Comparison of ENCODE assay signal across 18 mouse cellular contexts in the genomic region with DNA sequence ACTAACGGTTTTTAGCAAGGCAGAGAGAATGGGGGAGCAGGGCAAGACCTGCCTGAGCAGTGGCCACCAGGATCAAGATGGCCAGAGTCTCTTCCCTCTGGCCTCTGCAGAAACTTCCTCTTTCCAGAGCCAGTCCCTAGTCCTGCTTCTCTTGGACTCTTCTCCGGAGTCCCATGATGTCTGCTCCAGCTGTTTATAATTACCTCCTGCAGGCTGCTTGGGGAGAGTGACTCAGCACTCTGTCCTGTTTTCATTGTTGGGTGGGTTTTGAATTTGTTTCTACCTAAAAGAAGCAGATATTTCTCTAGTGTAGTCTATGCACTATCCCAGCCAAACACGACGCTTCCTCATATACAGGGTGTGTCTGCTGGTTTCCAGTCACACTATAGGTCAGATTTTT.
DNase-seq lines count a peak whose midpoint lies in the region; ATAC-seq lines count a peak whose summit lies in the region.
"Had no signal": no experiment of that assay in that cellular context is flagged by ENCODE, and none has a peak within 500 bp of the region (broad histone marks: within the 10 kb centered on the region; RNA-seq: fewer than 3 reads in every experiment).

No protein-coding gene starts in this region.

- no peaks in the 10 kb centered on the region for H3K27me3 ChIP-seq in embryonic facial prominence, embryonic 11.5 days (ENCODE audit: control insufficient read depth, insufficient read depth, low read length)
- H3K27me3 ChIP-seq: embryonic facial prominence, embryonic 12.5 days; heart, embryonic 13.5 days; hindbrain, embryonic 12.5 days; liver, embryonic 13.5 days; midbrain, embryonic 15.5 days had no signal

- ATAC-seq in embryonic facial prominence, embryonic 11.5 days (replicated peaks; ENCODE audit: insufficient number of reproducible peaks, low FRiP score, low TSS enrichment, low read depth) = no peak
- ATAC-seq: midbrain, embryonic 15.5 days had no signal

- intact Hi-C loops in gastrocnemius, postnatal 14 days (cut with DNase I; ENCODE audit: low total_unique reads) = no loop called here
- intact Hi-C loops in heart, postnatal 10 days (cut with DNase I) = no loop called here

- no peaks in the 10 kb centered on the region for H3K36me3 ChIP-seq in embryonic facial prominence, embryonic 11.5 days (replicated peaks; ENCODE audit: control insufficient read depth, insufficient read depth, low read depth, low read length)
- H3K36me3 ChIP-seq: embryonic facial prominence, embryonic 12.5 days; forebrain, embryonic 10.5 days; heart, embryonic 13.5 days; hindbrain, embryonic 12.5 days; liver, embryonic 13.5 days; midbrain, embryonic 15.5 days had no signal

- WGBS in embryonic facial prominence, embryonic 11.5 days = 51% methylated on average over 4 of the region's 4 CpGs

- no peak overlapping the region for H3K4me2 ChIP-seq in embryonic facial prominence, embryonic 11.5 days (ENCODE audit: low read depth, low read length)
- H3K4me2 ChIP-seq: embryonic facial prominence, embryonic 12.5 days; heart, embryonic 13.5 days; hindbrain, embryonic 12.5 days; liver, embryonic 13.5 days; midbrain, embryonic 15.5 days had no signal

- no peak overlapping the region for H3K9ac ChIP-seq in embryonic facial prominence, embryonic 11.5 days (replicated peaks; ENCODE audit: low read length)
- H3K9ac ChIP-seq: embryonic facial prominence, embryonic 12.5 days; heart, embryonic 13.5 days; hindbrain, embryonic 12.5 days; liver, embryonic 13.5 days; midbrain, embryonic 15.5 days had no signal

- H3K9me3 ChIP-seq in embryonic facial prominence, embryonic 11.5 days (replicated peaks; ENCODE audit: control insufficient read depth, low read length) = no peaks in the 10 kb centered on the region
- H3K9me3 ChIP-seq: embryonic facial prominence, embryonic 12.5 days; forebrain, embryonic 10.5 days; heart, embryonic 13.5 days; hindbrain, embryonic 12.5 days; liver, embryonic 13.5 days; midbrain, embryonic 15.5 days had no signal

- no peaks in the 10 kb centered on the region for H3K4me1 ChIP-seq in embryonic facial prominence, embryonic 11.5 days (ENCODE audit: control insufficient read depth, insufficient read depth, low read length)
- H3K4me1 ChIP-seq: heart, embryonic 13.5 days; liver, embryonic 13.5 days had no signal

- no peak overlapping the region for H3K4me3 ChIP-seq in embryonic facial prominence, embryonic 11.5 days (ENCODE audit: low read depth, low read length)
- H3K4me3 ChIP-seq: embryonic facial prominence, embryonic 12.5 days; forebrain, embryonic 10.5 days; heart, embryonic 13.5 days; hindbrain, embryonic 12.5 days; liver, embryonic 13.5 days; midbrain, embryonic 15.5 days had no signal

- DNase-seq in gastrocnemius, adult 18-20 months (ENCODE audit: low spot score) = peak; percentile 60
- no peak for DNase-seq in gastrocnemius, postnatal 14 days
- peak; percentile 88 for DNase-seq in 3T3-L1 (ENCODE audit: low read depth, low spot score)
- DNase-seq in embryonic facial prominence, embryonic 11.5 days (ENCODE audit: low spot score) = peak; percentile 65
- peak; percentile 21 to 27 for DNase-seq in heart, postnatal 10 days
- no peak for DNase-seq in layer of hippocampus, postnatal 14 days (ENCODE audit: low spot score in 2 of 2)
- no peak for DNase-seq in layer of hippocampus, adult 9-11 months
- no peak for DNase-seq in adrenal gland, postnatal 10 days
- DNase-seq: adrenal gland, postnatal 25 days; cerebellum, adult 9-11 months; kidney, postnatal 4 days; liver, embryonic 13.5 days; retina, postnatal 1 day had no signal

- H3K27ac ChIP-seq in embryonic facial prominence, embryonic 11.5 days (replicated peaks; ENCODE audit: low read depth, low read length) = no peak overlapping the region
- H3K27ac ChIP-seq: embryonic facial prominence, embryonic 12.5 days; forebrain, embryonic 10.5 days; heart, embryonic 13.5 days; hindbrain, embryonic 12.5 days; liver, embryonic 13.5 days; midbrain, embryonic 15.5 days had no signal

Comparison
In these comparisons a context has a peak if more than half of its experiments do, and no peak if none do; other contexts are left out.
1. DNase-seq: peak in gastrocnemius, adult 18-20 months (single experiment), 3T3-L1 (single experiment), embryonic facial prominence, embryonic 11.5 days (single experiment) and heart, postnatal 10 days (2 of 2); none in gastrocnemius, postnatal 14 days (single experiment), layer of hippocampus, postnatal 14 days (0 of 2), layer of hippocampus, adult 9-11 months (single experiment) and adrenal gland, postnatal 10 days (single experiment).